Mouse (Mus musculus) kidney, adult 9 months (tissue): ENCODE results near the gene Clptm1.

Source experiments
- DNase-seq: peaks from one replicate; pipeline ENCODE4 v3.0.0; 2022

Clptm1 gene

DNA sequence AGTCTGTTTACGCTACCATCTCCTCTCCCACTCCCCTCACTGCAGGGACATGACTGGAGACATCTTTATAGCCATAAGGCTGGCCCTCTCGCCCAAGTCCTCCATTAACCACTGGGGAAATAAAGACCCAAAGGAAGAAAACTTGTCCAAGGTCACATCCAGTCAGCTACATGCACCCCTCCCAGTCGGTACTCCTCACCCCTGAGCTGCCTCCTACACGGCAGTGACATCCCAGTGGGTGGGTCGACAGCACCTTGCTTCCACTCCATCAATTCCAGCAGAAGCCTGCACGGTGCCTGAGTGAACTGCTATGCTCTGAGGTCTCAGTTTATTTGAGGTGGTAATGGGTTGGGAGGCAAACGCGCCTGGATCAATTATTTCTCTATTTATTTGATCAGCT, 893 bp downstream of the Clptm1 start:
- DNase-seq, result no peak

GRCm38 (mm10) chr7:19652614-19653013, 12.2 kb downstream of the Clptm1 start:
- DNase-seq, result no peak

DNA sequence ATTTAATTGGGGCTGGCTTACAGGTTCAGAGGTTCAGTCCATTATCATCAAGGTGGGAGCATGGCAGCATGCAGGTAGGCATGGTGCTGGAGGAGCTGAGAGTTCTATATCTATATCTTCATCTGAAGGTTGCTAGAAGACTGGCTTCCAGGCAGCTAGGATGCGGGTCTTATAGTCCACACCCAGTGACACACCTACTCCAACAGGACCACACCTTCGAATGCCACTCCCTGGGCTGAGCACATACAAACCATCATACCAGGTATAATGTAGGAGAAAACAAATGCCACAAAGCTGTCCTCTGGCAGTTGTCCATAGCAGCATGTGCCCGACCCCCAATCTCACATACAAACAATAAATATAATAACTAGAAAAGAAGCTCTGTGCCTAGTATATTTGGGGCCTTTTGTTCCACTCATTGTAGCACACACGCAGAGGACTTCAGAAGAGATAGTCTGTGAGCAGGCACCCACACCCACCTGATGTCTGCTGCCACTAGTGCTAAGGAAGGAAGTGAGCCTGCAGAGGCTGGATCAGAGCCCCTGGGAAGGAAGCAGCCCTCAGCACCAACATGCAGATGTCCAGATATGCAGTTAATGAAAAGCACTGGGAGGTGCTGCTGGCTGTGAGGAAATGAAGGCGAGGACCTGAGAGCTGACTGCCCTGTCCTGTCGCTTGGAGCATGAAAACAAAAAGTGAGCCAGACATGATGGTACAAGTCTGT, 13.6 kb downstream of the Clptm1 start:
- no peak for DNase-seq

GRCm38 (mm10) chr7:19641223-19641622, 23.6 kb downstream of the Clptm1 start:
- DNase-seq, result no peak

DNA sequence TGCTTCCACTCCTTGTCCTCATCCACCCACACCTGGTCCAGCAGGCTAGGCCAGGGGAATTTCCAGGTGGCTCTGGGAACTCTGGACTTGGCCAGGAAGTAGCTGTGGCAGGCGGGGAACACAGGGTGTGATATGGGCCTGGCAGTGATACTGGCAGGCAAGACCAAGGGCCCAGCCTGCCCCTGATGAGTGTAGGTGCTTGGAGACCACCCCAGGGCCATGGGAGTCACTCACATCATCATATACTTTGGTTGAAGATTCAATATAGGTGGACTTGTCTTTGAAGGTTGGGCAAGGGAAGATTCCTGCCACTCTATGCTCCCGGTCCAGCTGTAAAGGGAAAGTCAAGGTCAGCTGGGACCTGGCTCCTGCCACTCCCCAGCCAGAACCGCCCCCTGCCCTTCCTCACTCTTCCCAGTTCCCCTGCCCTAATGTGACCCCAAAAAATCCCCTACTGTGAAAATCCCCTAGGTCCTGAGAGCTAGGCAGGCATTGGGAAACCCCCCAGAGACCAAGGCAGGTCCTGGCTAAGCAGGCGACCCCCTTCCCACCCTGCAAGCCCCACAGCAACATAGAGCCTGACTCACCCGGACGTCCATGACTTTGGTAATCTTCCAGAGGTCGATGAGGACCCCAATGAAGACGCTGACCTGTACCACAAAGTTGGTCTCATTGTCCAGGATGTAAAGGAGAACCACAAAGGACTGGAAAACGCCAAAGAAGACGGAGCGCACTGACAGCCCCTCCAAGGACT, 29.6 kb downstream of the Clptm1 start:
- no peak for DNase-seq

- DNase-seq, result no peak
Observed at GRCm38 (mm10) chr7:19634591-19634990, 30.2 kb downstream of the Clptm1 start.

GRCm38 (mm10) chr7:19633855-19634254, 31.0 kb downstream of the Clptm1 start:
- DNase-seq, result no peak

DNA sequence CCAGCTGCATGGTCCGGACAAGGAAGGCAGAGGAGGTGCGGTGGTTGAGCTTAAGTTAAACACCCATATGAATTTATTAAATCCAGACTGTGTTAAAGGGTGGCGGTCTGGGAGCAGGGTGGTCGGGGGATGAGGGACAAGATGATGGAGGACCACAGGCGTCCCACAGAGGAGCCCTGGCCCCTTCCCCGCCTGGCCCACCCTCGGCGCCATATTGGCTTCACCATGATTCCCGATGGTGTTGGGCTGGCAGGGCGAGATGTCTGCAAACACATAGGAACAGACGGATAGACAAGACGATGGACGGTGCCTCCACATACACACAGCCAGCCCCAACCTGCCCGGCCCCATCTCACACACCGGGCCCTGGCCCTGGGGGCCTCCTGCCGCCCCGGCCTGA, 31.6 kb downstream of the Clptm1 start:
- DNase-seq, result no peak

GRCm38 (mm10) chr7:19632720-19633119, 32.1 kb downstream of the Clptm1 start:
- no peak for DNase-seq

- DNase-seq, result no peak
Observed at GRCm38 (mm10) chr7:19632275-19632674, 32.6 kb downstream of the Clptm1 start.

DNA sequence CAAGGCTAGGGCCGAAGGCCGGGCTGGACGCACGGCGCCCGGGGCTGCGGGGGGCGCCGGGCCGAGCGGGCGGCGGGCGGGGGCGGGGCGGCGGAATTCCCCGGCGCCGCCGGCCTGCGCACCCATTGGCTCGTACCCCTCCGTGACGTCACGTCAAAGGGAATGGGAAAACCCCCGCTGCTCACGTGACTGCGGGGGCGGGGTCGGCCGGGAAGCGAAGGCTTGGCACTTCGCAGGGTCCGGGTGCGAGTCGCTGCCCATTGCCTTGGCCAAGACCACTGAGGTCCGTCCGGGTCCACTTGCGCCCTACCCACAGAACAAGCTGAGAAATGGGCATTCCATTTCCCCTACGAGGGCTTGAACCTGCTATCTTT, 35.5 kb downstream of the Clptm1 start, which contains the start of gene Relb:
Relb (minus strand) TSS at position 78 of the 374 bp plus-strand sequence.
- DNase-seq, result peak; percentile 90

DNA sequence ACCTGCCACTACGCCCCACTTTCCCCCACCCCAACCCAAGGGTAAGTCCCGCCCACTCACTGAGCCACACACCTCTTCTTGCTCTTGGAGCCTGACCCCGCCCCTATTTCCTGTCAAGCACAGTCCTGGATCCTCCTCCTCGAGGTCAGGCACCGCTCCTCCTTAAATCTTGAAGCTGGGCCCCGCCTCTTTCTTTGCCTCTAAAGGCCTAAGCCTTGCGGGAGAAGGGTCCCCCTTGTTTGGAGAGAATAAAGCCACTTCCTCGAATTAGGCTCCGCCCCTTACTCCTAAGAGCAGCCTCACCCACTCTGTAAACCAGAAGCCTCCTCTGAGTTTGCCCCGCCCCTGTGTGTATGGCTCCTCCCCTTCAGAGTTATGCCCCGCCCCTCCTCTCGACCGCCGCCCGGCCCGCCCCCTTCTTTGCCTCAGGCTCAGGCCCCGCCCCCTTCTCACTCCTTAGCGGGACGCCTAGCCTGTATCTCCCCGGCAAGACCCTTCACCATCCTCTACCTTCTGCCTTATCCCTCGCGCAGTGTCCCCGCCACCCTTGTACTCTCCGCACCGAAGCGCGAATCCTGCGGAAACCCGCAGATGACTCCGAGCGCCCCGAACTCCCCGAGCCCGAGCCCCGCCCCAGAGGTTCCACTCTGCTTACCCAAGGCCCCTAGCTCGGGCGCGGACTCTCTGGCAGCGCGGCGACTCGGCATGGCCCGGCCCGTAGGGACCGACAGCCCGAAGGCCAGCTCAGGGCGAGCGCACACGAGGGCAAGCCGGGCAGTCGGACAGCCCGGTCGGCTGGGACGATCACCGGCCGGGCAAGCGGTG, 36.1 kb downstream of the Clptm1 start:
- DNase-seq, result peak; percentile 99

- DNase-seq, result no peak
Observed at GRCm38 (mm10) chr7:19628192-19628535, 36.7 kb downstream of the Clptm1 start.

GRCm38 (mm10) chr7:19627721-19628120, 37.1 kb downstream of the Clptm1 start:
- DNase-seq, result peak; percentile 29

GRCm38 (mm10) chr7:19623433-19623832, 41.4 kb downstream of the Clptm1 start:
- no peak for DNase-seq

GRCm38 (mm10) chr7:19622241-19622640, 42.6 kb downstream of the Clptm1 start:
- DNase-seq, result no peak

DNA sequence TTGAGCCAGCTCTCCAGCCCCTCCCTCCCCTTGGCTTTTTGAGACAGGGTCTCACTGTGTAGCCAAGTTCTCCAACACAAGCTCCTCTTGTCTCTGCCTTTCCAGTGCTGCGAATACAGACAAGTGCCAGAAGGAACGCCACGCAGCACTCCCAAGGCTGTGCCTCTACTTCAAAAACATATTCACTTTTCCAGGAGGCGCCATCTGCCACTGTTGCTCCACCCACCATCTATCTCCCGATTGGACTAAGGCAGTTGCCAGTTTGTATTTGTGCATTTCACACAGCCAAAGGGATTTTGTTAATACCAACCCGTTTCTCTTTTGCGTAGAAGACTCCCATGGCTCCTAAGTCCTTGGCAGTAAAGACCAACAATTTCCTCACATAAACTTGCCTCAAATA, 44.0 kb downstream of the Clptm1 start:
- no peak for DNase-seq

GRCm38 (mm10) chr7:19619004-19619801, 45.6 kb downstream of the Clptm1 start:
- DNase-seq, result peak; percentile 87

DNA sequence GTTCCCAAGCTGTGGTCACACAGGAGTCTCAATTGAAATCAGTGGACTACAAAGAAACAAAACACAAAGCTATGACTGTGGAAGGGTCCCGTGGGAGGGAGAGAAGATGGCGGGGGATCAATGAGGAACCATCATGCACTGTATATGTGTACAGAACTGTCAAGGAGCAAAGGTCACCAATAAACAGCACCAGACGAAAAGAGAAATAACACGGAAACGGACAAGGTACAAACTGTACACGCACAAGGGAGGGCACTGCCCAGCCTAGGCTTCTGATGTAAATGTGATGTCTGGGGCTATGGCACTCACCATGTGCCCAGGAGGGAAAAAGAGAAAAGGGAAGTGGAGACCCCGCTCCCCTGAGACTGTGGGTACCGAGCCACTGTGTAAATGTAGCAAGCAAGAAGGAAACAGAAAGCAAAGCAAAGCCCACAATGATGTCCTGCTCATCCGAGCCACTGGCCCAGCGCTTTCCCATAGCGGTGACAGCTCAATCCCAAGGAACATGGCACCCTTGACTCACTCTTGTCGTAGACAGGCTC, 49.7 kb downstream of the Clptm1 start:
- DNase-seq, result no peak

DNA sequence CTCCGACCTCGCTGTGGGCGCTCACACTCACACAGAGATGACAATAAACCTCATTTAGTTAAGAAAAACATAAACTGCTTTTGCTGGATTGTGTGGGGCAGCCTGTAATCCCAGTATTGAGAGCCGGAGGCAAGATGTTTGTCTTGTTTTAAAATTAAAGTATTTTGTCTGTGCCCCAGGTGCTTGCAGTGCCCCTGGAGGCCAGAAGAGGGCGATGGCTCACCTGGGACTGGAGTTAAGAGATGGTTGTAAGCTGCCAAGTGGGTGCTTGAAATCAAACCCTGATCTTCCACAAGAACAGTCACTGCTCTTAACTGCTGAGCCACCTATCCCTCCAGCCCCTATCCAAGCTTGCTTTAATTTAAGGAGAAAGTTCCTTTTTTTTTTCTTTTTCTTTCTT, 53.9 kb downstream of the Clptm1 start:
- DNase-seq, result no peak

- DNase-seq, result no peak
Observed at GRCm38 (mm10) chr7:19609641-19610332, 55.0 kb downstream of the Clptm1 start.

- DNase-seq, result no peak
Observed at GRCm38 (mm10) chr7:19607291-19607690, 57.5 kb downstream of the Clptm1 start.
